Mouse (Mus musculus) lung, adult 2 months (tissue): ENCODE measurements at regions not wholly inside any gene's neighbourhood (a gene's known extent, or its start where the extent isn't known, plus 50 kb on each side); places are given as distances from the start of the nearest gene placed in this dataset.

ENCODE experiments used
- DNase-seq: peaks from one replicate; pipeline ENCODE4 v3.0.0; 2022
- H3K4me1 ChIP-seq: fragments of 200-500 bp; 2 replicates; pipeline ENCODE4 v1.6.1; 2011; ENCODE audit warnings: low read length; ENCODE audit not compliant: control insufficient read depth, insufficient read depth
- H3K4me3 ChIP-seq: fragments of 200-500 bp; replicated peaks from 2 replicates; pipeline ENCODE3; 2011; ENCODE audit warnings: low read depth, mild to moderate bottlenecking, control low read depth, low read length; ENCODE audit errors: extremely low read depth
- CTCF ChIP-seq: fragments of 200-500 bp; IDR thresholded peaks from 2 replicates; pipeline ENCODE4 v1.5.1; 2011; ENCODE audit warnings: mild to moderate bottlenecking, low read length, control low read depth; ENCODE audit not compliant: insufficient read depth
- POLR2A ChIP-seq: fragments of 200-500 bp; IDR thresholded peaks from 2 replicates; pipeline ENCODE4 v1.6.1; 2011; ENCODE audit warnings: low read depth, mild to moderate bottlenecking, control low read depth, low read length, borderline replicate concordance; ENCODE audit errors: extremely low read depth
- WGBS: fragments of 180-500 bp; shearing (Covaris S2); methylation state at CpG from one replicate; pipeline ENCODE4 v1.1.7; 2018; 5-methylcytosine and 5-hydroxymethylcytosine counted together

- WGBS = 3% methylated on average over 16 of the region's 16 CpGs
- peak overlapping the region; percentile 49 for H3K4me3 ChIP-seq
- H3K4me1 ChIP-seq = 0 out of 2 replicates have a peak, but pooled peaks cover 2% of the 10 kb centered on the region
- DNase-seq = peak; percentile 44
- TF ChIP-seq POLR2A = peak; percentile 27; the same call in 1 of the 2 replicates
- TF ChIP-seq CTCF = no peak
Observed at GRCm38 (mm10) chr7:37361802-37362441, 411.5 kb downstream of the Zfp536 start.

DNA sequence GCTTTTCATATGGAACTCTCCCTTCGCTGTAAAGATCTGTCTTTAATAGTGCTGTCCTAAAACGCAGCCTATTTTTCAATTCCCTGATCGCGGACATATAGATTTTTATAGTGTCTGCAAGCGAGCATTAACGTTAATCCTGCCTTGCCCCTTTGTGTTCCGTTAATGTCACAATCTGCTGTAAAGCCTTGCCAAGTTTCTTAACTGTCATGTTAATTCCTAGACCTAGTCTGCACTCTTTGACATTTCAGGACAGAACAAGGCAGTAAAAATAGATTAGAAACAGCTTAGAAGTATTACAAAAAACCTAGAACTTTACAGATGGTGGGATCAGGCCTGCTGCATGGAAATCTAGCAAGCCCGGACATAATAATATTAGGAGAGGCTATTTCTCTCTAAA is 410.6 kb downstream of the Zfp536 start:
- 0 out of 2 replicates have a peak, but pooled peaks cover 2% of the 10 kb centered on the region for H3K4me1 ChIP-seq
- DNase-seq = no peak
- TF ChIP-seq CTCF (no peak), POLR2A (no peak)
- 31% methylated on average over 8 of the region's 8 CpGs for WGBS
- no peak overlapping the region for H3K4me3 ChIP-seq

GRCm38 (mm10) chr7:37363629-37364175 is 409.7 kb downstream of the Zfp536 start:
- H3K4me1 ChIP-seq = 0 out of 2 replicates have a peak, but pooled peaks cover 2% of the 10 kb centered on the region
- TF ChIP-seq CTCF (no peak), POLR2A (no peak)
- no peak overlapping the region for H3K4me3 ChIP-seq
- WGBS = 35% methylated on average over 10 of the region's 10 CpGs
- no peak for DNase-seq

GRCm38 (mm10) chr7:37364221-37364620 is 409.2 kb downstream of the Zfp536 start:
- DNase-seq = no peak
- WGBS = 65% methylated on average over 9 of the region's 9 CpGs
- Histone ChIP-seq H3K4me3 (no peak overlapping the region), H3K4me1 (0 out of 2 replicates have a peak, but pooled peaks cover 2% of the 10 kb centered on the region)
- TF ChIP-seq POLR2A (no peak), CTCF (no peak)

GRCm38 (mm10) chr7:37366006-37366405 is 407.4 kb downstream of the Zfp536 start:
- H3K4me3 ChIP-seq = no peak overlapping the region
- DNase-seq = peak; percentile 13
- 58% methylated on average over 19 of the region's 19 CpGs for WGBS
- 0 out of 2 replicates have a peak, but pooled peaks cover 2% of the 10 kb centered on the region for H3K4me1 ChIP-seq
- TF ChIP-seq POLR2A = no peak
- TF ChIP-seq CTCF = no peak

- Histone ChIP-seq H3K4me3 (no peak overlapping the region), H3K4me1 (no peaks in the 10 kb centered on the region)
- WGBS = 64% methylated on average over 4 of the region's 4 CpGs
- TF ChIP-seq POLR2A = no peak
- 0 out of 2 replicates have a peak, but pooled peaks have one; percentile 32 for TF ChIP-seq CTCF
- DNase-seq = no peak
Observed at GRCm38 (mm10) chr7:37369698-37370097, 403.7 kb downstream of the Zfp536 start.

DNA sequence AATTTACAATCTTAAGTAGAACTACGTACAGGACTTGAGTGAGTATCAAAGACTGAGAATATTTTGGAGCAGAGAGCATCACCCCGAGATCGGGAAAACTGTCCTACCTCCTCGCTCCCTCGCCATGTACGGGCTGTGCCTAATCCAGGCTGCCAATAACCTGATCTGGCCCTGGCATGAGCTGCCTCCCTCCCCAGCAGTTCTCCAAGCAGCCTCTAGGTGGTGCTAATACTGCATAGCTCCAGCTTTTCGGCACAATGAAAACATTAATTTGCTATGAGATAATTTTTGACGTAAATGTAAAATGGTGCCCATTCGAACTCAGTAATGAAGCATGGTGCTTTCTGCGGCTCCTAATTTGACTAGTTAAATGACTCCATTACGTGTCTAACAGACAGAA is 399.6 kb downstream of the Zfp536 start:
- 8% methylated on average over 11 of the region's 11 CpGs for WGBS
- peak; percentile 59 for DNase-seq
- TF ChIP-seq CTCF = peak; percentile 93
- no peak for TF ChIP-seq POLR2A
- no peak overlapping the region for H3K4me3 ChIP-seq
- H3K4me1 ChIP-seq = no peaks in the 10 kb centered on the region

DNA sequence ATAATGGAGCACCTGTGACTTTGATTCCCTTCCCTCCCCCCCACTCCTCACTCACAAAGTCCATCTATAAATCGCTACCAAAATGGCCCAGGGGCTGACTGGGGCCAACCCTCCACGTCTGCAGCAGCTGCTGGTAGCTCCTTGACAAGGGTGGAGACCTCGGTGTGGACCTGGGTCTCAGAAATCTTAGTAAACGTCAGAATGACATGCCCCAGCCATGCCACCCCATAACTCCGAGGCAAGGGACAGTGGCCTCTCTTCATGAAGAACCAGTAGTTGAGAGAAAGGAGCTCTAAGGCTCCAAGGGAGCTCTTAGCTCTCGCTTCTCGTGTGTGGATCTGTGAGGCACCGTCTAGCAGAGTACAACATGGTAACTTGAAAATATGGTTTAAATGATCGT is 398.4 kb downstream of the Zfp536 start:
- H3K4me3 ChIP-seq = no peak overlapping the region
- WGBS = 68% methylated on average over 9 of the region's 9 CpGs
- H3K4me1 ChIP-seq = no peaks in the 10 kb centered on the region
- DNase-seq = no peak
- TF ChIP-seq POLR2A (no peak), CTCF (no peak)

DNA sequence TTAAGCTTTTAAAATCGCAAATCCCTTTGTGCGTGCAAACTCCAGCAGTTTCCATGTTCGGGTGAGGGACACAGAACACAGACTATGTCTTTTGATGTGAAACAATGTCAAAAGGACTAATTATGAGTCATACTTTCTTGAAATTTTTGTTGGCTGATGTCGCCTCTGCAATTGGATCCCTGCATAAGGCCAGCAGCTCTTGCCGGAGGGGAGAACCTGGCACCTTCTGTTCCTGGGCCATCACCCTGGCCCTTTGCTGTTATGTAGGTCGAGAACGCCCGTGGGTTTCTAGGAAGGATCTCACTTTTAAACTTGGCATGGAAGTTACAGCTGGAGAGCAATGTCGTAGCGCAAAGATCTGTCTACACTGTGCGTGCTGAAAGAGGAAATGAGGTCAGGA is 397.9 kb downstream of the Zfp536 start:
- TF ChIP-seq CTCF (no peak), POLR2A (no peak)
- Histone ChIP-seq H3K4me1 (no peaks in the 10 kb centered on the region), H3K4me3 (no peak overlapping the region)
- 31% methylated on average over 11 of the region's 11 CpGs for WGBS
- no peak for DNase-seq

DNA sequence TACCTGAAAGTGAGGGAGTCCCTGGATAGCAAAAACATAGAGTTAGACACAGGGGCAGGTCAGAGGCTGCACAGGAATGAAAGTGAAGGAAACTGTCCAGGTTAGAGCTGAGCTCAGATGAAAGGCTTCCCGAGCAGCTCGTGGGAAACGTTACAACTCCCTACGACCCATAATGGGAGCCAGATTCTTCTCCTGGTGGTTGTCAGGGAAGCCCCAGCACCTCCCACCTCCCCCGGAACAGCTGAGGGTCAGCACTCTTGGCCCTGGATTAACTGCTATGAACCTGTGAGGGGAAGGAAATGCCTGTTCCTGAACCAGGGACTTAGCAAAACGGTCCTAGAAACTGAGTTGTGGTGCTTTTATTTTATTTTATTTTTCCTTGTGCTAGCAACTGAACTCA is 397.2 kb downstream of the Zfp536 start:
- no peak for TF ChIP-seq CTCF
- TF ChIP-seq POLR2A = no peak
- DNase-seq = no peak
- no peak overlapping the region for H3K4me3 ChIP-seq
- H3K4me1 ChIP-seq = no peaks in the 10 kb centered on the region
- WGBS = 28% methylated on average over 6 of the region's 6 CpGs
